Mouse (Mus musculus) hindbrain, embryonic 16.5 days (tissue): ENCODE results near the gene Tnfrsf1a. TPM values are rescaled to one million over a fixed set of nuclear protein-coding genes. Genes with fewer than 3 reads are reported as not detected.
A peak's percentile ranks its signal among the peaks of the same experiment; 100 is the strongest.

Source experiments
- ATAC-seq: fragments of 200-750 bp; cut with Nextera tagmentation; 2 replicates; pipeline ENCODE4 v1.8.0; 2017; ENCODE audit warnings: moderate TSS enrichment, moderate library complexity
- H3K27ac ChIP-seq: fragments of 300-500 bp; sonication (generic); 2 replicates; pipeline ENCODE4 v1.5.1; 2014; ENCODE audit warnings: low read depth, mild to moderate bottlenecking, control low read depth, low read length, moderate library complexity
- H3K27me3 ChIP-seq: fragments of 300-500 bp; sonication (generic); replicated peaks from 2 replicates; pipeline ENCODE4 v1.6.1; 2014; ENCODE audit warnings: low read length; ENCODE audit not compliant: control insufficient read depth, insufficient read depth
- H3K36me3 ChIP-seq: fragments of 300-500 bp; sonication (generic); 2 replicates; pipeline ENCODE4 v1.6.1; 2014; ENCODE audit warnings: mild to moderate bottlenecking, low read length, moderate library complexity, mixed read lengths; ENCODE audit not compliant: control insufficient read depth, insufficient read depth
- H3K4me1 ChIP-seq: fragments of 300-500 bp; sonication (generic); 2 replicates; pipeline ENCODE4 v1.6.1; 2014; ENCODE audit warnings: low read depth, low read length; ENCODE audit not compliant: control insufficient read depth, insufficient read depth
- H3K4me2 ChIP-seq: fragments of 300-500 bp; sonication (generic); 2 replicates; pipeline ENCODE4 v1.6.1; 2014; ENCODE audit warnings: mild to moderate bottlenecking, low read length, control low read depth, moderate library complexity
- H3K4me3 ChIP-seq: fragments of 300-500 bp; sonication (generic); 2 replicates; pipeline ENCODE4 v1.5.1; 2014; ENCODE audit warnings: mild to moderate bottlenecking, low read length, control low read depth, moderate library complexity
- H3K9ac ChIP-seq: fragments of 300-500 bp; sonication (generic); 2 replicates; pipeline ENCODE4 v1.6.1; 2014; ENCODE audit warnings: low read depth, mild to moderate bottlenecking, control low read depth, low read length, moderate library complexity
- H3K9me3 ChIP-seq: fragments of 300-500 bp; sonication (generic); 2 replicates; pipeline ENCODE4 v1.6.1; 2014; ENCODE audit warnings: mild to moderate bottlenecking, low read length, moderate library complexity; ENCODE audit not compliant: control insufficient read depth
- WGBS: fragments of 180-500 bp; shearing (Covaris S2); extraction: QIAGEN DNeasy Blood & Tissue Kit; methylation state at CpG from one replicate; pipeline ENCODE4 v1.1.7; 2014; 5-methylcytosine and 5-hydroxymethylcytosine counted together
- polyA plus RNA-seq: library from polyadenylated mRNA; unstranded; fragments of >200 nt; fragmentation: Nextera tagmentation; extraction: Ambion mirVana; gene quantifications from 2 replicates; pipeline ENCODE4 v1.2.1, GENCODE M21; 2015

Gene Tnfrsf1a
- polyA plus RNA-seq, 1 experiment from 2014 or later: 15.1 TPM

DNA sequence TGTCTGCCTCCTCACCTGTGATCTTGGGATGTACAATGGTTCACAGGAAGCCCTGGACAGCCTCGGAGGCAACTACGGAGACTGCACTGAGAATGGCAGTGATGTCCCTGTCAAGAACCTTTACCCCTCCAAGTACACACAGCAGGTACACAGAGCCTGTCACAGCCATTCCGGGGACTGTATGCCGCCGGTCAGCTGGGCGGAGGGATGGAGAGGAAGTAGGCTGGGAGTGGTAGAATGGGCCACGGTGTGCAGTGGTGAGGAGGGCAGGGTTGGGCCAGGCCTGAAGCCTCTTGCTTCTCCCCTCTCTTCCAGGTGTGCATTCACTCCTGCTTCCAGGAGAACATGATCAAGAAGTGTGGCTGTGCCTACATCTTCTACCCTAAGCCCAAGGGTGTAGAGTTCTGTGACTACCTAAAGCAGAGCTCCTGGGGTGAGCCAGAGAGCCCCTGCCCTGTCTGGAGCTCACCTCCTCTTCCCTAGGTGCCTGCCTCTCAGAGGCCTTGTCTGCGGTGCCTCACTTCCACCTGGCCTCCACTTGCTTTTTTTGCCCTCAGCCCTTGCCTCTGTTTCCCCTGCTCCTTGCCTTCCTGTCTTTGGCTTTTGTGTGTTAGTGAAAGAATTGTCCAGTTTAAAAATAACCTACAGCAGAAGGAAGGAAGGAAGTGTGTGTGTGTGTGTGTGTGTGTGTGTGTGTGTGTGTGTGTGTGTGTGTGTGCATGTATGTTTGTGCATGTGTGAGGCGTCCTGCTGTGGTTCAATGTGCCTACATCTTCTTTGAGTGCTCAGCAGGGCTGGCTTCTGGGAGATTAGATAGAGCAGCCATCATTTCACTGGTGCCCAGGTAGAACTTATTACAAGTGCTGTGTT, 10.1 kb upstream of the Tnfrsf1a start:
- Histone ChIP-seq H3K36me3 (no peaks in the 10 kb centered on the region), H3K9ac (no peak overlapping the region), H3K4me2 (no peak overlapping the region), H3K9me3 (no peaks in the 10 kb centered on the region), H3K4me1 (no peaks in the 10 kb centered on the region), H3K27ac (no peak overlapping the region), H3K4me3 (no peak overlapping the region), H3K27me3 (no peaks in the 10 kb centered on the region)
- 77% methylated on average over 9 of the region's 9 CpGs for WGBS
- no peak for ATAC-seq

- Histone ChIP-seq H3K36me3 (no peaks in the 10 kb centered on the region), H3K9ac (no peak overlapping the region), H3K9me3 (no peaks in the 10 kb centered on the region), H3K4me2 (no peak overlapping the region), H3K4me3 (no peak overlapping the region), H3K4me1 (no peaks in the 10 kb centered on the region), H3K27me3 (no peaks in the 10 kb centered on the region), H3K27ac (no peak overlapping the region)
- ATAC-seq: no peak
- 85% methylated on average over 5 of the region's 5 CpGs for WGBS
Observed at GRCm38 (mm10) chr6:125340244-125340643, 8.9 kb upstream of the Tnfrsf1a start.

- Histone ChIP-seq H3K27me3 (no peaks in the 10 kb centered on the region), H3K4me3 (no peak overlapping the region), H3K4me2 (no peak overlapping the region), H3K9ac (no peak overlapping the region), H3K4me1 (no peaks in the 10 kb centered on the region), H3K36me3 (no peaks in the 10 kb centered on the region), H3K27ac (no peak overlapping the region), H3K9me3 (no peaks in the 10 kb centered on the region)
- no peak for ATAC-seq
- WGBS: 44% methylated on average over 3 of the region's 3 CpGs
Observed at GRCm38 (mm10) chr6:125342198-125342597, 7.0 kb upstream of the Tnfrsf1a start.

GRCm38 (mm10) chr6:125344084-125344483, 5.1 kb upstream of the Tnfrsf1a start:
- no peak for ATAC-seq
- no peak overlapping the region for H3K4me3 ChIP-seq
- no peak overlapping the region for H3K4me2 ChIP-seq
- H3K9me3 ChIP-seq: no peaks in the 10 kb centered on the region
- H3K27me3 ChIP-seq: no peaks in the 10 kb centered on the region; the same call in 1 of the 2 replicates
- WGBS: 38% methylated on average over 8 of the region's 8 CpGs
- H3K36me3 ChIP-seq: no peaks in the 10 kb centered on the region
- H3K27ac ChIP-seq: no peak overlapping the region
- H3K9ac ChIP-seq: no peak overlapping the region
- peaks cover 2% of the 10 kb centered on the region; the same call in 1 of the 2 replicates for H3K4me1 ChIP-seq

GRCm38 (mm10) chr6:125344866-125345265, 4.3 kb upstream of the Tnfrsf1a start:
- H3K4me3 ChIP-seq: no peak overlapping the region
- 77% methylated on average over 4 of the region's 4 CpGs for WGBS
- H3K27ac ChIP-seq: no peak overlapping the region
- no peak overlapping the region for H3K9ac ChIP-seq
- H3K4me1 ChIP-seq: peaks cover 8% of the 10 kb centered on the region
- ATAC-seq: no peak
- H3K27me3 ChIP-seq: peaks cover 3% of the 10 kb centered on the region
- no peak overlapping the region for H3K4me2 ChIP-seq
- H3K9me3 ChIP-seq: no peaks in the 10 kb centered on the region
- no peaks in the 10 kb centered on the region for H3K36me3 ChIP-seq

DNA sequence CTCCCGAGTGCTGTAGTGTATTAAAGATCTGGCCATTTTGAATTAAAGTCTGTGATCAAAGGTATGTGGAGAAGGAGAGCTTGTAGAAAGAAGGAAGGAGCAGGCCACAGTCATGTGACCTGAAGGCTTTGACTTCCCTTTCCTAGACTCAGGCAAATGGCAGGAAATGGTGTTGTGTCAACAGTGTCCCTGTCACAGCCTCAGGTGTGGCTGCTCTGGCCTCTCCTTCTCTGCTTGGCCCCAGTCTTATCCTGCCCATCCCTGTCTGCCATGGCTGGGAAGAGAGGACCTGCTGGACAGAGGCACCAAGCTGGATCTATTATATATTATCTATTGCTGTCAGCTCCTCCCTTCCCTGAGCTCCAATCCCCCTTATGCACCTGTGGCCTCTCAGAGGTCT, 3.5 kb upstream of the Tnfrsf1a start:
- peaks cover 11% of the 10 kb centered on the region for H3K4me1 ChIP-seq
- no peak for ATAC-seq
- no peaks in the 10 kb centered on the region for H3K9me3 ChIP-seq
- peaks cover 7% of the 10 kb centered on the region for H3K27me3 ChIP-seq
- no peaks in the 10 kb centered on the region for H3K36me3 ChIP-seq
- WGBS: 81% methylated on average over 1 of the region's 1 CpGs
- H3K4me2 ChIP-seq: no peak overlapping the region
- no peak overlapping the region for H3K4me3 ChIP-seq
- no peak overlapping the region for H3K27ac ChIP-seq
- no peak overlapping the region for H3K9ac ChIP-seq

DNA sequence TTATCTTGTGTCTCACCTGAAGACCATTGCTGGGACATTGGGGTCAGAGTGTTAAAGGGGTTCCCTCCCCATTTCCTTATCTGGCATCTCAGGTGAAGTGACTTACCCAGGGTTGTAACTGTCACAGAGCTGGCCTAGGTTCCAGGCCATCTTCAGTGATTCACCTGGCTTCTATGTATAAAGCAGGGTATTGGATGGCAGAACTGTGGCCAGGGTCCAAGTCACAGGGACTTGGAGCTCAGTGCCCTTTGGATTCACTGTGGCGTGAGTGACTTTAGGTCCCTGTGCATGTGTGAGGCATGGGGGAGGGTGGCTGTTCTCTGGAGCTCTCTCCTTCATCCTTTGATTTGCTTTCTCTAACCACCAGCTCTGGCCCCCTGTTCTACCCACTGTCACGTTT, 3.1 kb upstream of the Tnfrsf1a start:
- 65% methylated on average over 2 of the region's 2 CpGs for WGBS
- no peak overlapping the region for H3K4me2 ChIP-seq
- H3K27me3 ChIP-seq: peaks cover 7% of the 10 kb centered on the region
- peaks cover 11% of the 10 kb centered on the region for H3K4me1 ChIP-seq
- H3K9me3 ChIP-seq: no peaks in the 10 kb centered on the region
- no peak overlapping the region for H3K27ac ChIP-seq
- no peak overlapping the region for H3K9ac ChIP-seq
- H3K4me3 ChIP-seq: no peak overlapping the region
- ATAC-seq: no peak
- H3K36me3 ChIP-seq: no peaks in the 10 kb centered on the region

GRCm38 (mm10) chr6:125349575-125350230, 541 bp downstream of the Tnfrsf1a start:
- WGBS: 2% methylated on average over 27 of the region's 27 CpGs
- peak; percentile 50; the same call in 1 of the 2 replicates for ATAC-seq
- peaks cover 7% of the 10 kb centered on the region for H3K27me3 ChIP-seq
- peak overlapping the region; percentile 45 for H3K4me3 ChIP-seq
- peak overlapping the region; percentile 72 for H3K4me2 ChIP-seq
- H3K4me1 ChIP-seq: peaks cover 16% of the 10 kb centered on the region
- H3K27ac ChIP-seq: peak overlapping the region; percentile 36; the same call in 1 of the 2 replicates
- H3K9ac ChIP-seq: peak overlapping the region; percentile 61
- no peaks in the 10 kb centered on the region for H3K36me3 ChIP-seq
- H3K9me3 ChIP-seq: no peaks in the 10 kb centered on the region

DNA sequence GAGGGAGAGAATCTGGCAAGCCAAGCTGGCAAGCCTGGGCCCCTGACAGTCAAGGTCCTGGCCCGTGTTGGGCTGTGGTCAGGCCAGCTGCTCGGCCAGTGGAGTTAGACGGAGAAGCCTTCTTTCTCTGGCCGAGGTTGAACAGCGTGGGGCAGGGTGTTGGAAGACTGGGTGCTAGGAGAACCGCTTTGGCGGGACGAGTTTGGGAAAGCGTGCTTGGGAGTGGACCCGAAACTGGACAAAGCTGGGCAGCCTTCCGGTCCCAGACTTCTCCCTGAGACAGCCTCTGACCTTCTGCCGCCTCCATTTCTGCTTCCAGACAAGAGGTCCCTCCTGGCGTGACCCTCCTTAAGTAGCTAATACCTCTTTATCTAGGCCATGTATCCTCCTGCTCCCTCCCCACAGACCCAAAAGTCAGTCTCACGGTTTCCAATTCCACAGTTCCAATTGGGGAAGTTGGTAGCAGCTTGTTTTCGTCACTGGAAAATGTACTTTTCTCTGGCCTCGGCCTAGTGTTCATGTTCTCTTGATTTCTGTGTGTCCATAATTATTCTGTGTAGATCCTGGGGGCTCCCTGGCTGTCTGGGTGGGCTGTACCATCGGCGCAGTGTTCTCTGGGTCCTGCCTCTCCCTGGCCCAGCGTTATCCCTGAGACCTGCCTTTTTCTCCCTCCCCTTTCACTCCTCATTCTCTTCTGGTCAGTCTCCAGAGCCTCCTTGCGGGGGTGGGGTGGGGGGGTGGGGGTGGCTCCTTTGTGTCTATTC, 1.3 kb downstream of the Tnfrsf1a start:
- H3K9ac ChIP-seq: peak overlapping the region; percentile 61
- peaks cover 23% of the 10 kb centered on the region for H3K4me1 ChIP-seq
- H3K36me3 ChIP-seq: no peaks in the 10 kb centered on the region
- ATAC-seq: no peak
- 15% methylated on average over 19 of the region's 20 CpGs for WGBS
- peak overlapping the region; percentile 72 for H3K4me2 ChIP-seq
- H3K4me3 ChIP-seq: peak overlapping the region; percentile 45
- no peak overlapping the region; the same call in 1 of the 2 replicates for H3K27ac ChIP-seq
- H3K9me3 ChIP-seq: no peaks in the 10 kb centered on the region
- peaks cover 7% of the 10 kb centered on the region for H3K27me3 ChIP-seq
